Mouse (Mus musculus) G1E (cell line): Measurements from ENCODE around the gene Arhgap18.

Source experiments
- CTCF ChIP-seq: IDR thresholded peaks from 2 replicates; pipeline ENCODE4 v1.5.1; 2012; ENCODE audit warnings: low read depth, low read length, inconsistent platforms, mixed read lengths
- GATA1 ChIP-seq: IDR thresholded peaks from 2 replicates; pipeline ENCODE4 v1.6.1; 2012; ENCODE audit warnings: borderline replicate concordance, low read length, inconsistent platforms, mixed read lengths

DNA sequence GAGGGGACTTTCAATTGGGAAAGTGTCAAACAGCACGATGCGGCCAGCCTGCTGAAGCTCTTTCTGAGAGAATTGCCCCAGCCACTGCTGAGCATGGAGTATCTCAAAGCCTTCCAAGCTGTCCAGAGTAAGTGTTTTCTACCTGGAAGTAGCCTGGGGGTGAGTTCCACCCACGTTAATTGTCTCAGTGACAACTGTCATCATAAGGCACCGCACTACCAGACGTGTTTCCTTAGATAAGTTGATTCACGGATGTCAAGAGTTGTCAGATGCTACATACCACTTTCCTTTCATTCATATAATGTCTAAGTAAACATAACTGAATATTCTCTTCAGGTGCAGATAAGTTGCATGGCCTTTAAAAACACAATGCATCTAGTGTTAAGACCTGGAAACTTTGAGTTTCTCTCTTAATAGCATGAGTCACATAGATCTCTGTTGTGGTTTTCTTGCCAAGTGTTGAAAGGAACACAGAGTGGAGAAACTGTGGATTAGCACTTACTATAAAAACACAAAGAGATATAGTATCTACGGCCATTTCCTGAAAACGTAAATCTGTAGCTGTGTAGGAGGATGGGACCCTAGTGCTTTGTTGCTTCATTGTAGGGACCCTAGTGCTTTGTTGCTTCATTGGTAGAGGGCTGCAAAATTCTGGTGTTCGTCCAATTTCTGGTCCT lies 125.8 kb downstream of the Arhgap18 start:
- TF ChIP-seq CTCF (no peak), GATA1 (no peak)
